Mouse (Mus musculus): ENCODE data around the gene Cdyl. TPM values are rescaled to one million over a fixed set of nuclear protein-coding genes. Genes with fewer than 3 reads are reported as not detected.

The Cdyl gene
- total and polyA plus RNA-seq, 2 experiments, result 1.3 to 3.5 TPM

DNA sequence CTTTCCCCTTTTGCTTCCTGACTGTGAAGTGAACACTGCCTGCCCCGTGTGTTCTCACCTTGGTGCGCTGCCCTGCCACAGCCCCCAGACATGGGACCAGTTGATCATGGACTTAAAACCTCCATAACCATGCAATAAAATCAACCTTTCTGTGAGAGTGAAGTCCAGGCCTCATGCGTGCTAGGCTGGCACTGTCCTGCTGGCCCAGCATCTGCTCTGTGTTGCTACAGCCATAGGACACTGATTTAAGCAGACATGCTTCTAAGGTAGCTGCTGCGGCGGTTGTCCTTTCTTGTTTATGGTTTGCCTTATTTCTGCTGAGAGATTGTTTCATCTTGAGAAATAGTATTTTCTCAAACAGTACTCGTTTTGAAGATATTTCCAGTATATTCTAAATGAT lies 191.9 kb downstream of the Cdyl start:
- H3K79me2 ChIP-seq (ENCODE audit: control insufficient read depth, insufficient read depth, low read length), result no peaks in the 10 kb centered on the region
- no peaks in the 10 kb centered on the region for H3K4me1 ChIP-seq (ENCODE audit: control insufficient read depth, insufficient read depth, low read length)
- WGBS, result 97% methylated on average over 6 of the region's 6 CpGs
- peaks cover 2% of the 10 kb centered on the region; the same call in 1 of the 2 replicates for H3K36me3 ChIP-seq (ENCODE audit: control insufficient read depth, insufficient read depth, low read length)
- H3K9ac ChIP-seq (ENCODE audit: low read depth, low read length), result no peak overlapping the region
- no peaks in the 10 kb centered on the region for H3K27me3 ChIP-seq (ENCODE audit: control insufficient read depth, insufficient read depth, low read length)
- H3K4me3 ChIP-seq (ENCODE audit: insufficient read depth, low read depth, low read length), result no peak overlapping the region
- no peak overlapping the region for H3K27ac ChIP-seq (replicated peaks; ENCODE audit: insufficient read depth, low read depth, low read length)
- DNase-seq (ENCODE audit: extremely low read depth, low read depth, low spot score), result no peak
- no peak for TF ChIP-seq CTCF (IDR thresholded peaks at IDR 0.05; ENCODE audit: low read depth, low read length)
- TF ChIP-seq POLR2A (IDR thresholded peaks at IDR 0.05; ENCODE audit: extremely low read depth, insufficient read depth, low read length), result no peak

DNA sequence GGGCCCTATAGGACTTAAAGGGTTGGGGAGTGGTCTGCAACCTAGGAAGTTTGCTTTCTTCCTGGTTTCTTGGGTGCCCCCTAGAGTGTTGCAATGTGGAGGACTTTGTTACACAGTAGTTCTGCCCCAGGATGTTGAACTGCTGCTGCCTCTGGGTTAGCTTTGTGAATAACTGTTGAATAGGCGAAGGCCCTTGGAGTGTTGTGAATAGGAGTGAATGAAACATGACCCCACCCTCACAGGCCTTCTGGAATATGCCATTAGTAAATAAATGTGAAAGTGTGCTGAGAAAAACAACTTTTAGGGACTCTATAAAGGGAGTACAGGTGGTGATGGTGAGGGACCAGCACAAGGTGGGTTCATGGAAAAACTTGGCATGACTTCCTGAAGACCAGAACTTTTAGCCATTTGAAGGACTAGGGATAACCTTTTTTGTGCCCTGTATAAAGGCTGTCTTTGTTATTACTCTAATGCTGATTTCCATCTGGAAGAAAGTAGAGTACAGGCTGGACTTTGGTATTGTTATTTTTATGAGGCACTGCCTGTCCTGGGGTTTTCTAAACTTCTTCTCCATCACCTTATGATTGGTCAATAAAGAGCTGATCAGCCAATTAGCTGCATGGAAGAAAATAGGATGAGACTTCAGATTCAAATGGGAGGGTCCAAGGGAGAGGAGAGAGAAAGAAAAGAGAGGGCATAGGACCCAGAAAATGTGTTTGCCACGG lies 193.4 kb downstream of the Cdyl start:
- no peak overlapping the region for H3K4me3 ChIP-seq (ENCODE audit: insufficient read depth, low read depth, low read length)
- 97% methylated on average over 2 of the region's 2 CpGs for WGBS
- H3K36me3 ChIP-seq (ENCODE audit: control insufficient read depth, insufficient read depth, low read length), result peaks cover 2% of the 10 kb centered on the region; the same call in 1 of the 2 replicates
- DNase-seq (ENCODE audit: extremely low read depth, low read depth, low spot score), result no peak
- H3K4me1 ChIP-seq (ENCODE audit: control insufficient read depth, insufficient read depth, low read length), result no peaks in the 10 kb centered on the region
- H3K27me3 ChIP-seq (ENCODE audit: control insufficient read depth, insufficient read depth, low read length), result no peaks in the 10 kb centered on the region
- H3K27ac ChIP-seq (replicated peaks; ENCODE audit: insufficient read depth, low read depth, low read length), result no peak overlapping the region
- TF ChIP-seq CTCF (IDR thresholded peaks at IDR 0.05; ENCODE audit: low read depth, low read length) (no peak), POLR2A (IDR thresholded peaks at IDR 0.05; ENCODE audit: extremely low read depth, insufficient read depth, low read length) (no peak)
- no peak overlapping the region for H3K9ac ChIP-seq (ENCODE audit: low read depth, low read length)
- H3K79me2 ChIP-seq (ENCODE audit: control insufficient read depth, insufficient read depth, low read length), result no peaks in the 10 kb centered on the region

DNA sequence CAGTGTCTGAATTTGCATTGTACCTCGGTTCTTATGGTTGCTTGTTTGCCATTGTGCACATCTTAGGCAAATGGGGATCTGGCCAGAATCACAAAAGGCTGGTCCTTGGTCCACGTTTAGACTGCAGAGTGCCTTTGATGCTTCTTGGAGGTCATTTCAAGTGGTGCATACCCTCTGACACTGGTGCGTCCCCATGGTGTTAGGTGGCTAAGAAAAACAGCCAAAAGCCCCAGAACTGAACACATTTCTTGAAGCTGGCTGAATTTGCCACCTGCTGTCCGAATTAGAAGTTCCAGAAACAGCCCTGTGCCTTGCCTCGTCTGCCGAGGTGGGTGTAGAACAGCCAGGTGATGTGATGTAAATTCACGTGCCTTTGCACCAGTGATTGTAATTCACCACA lies 197.9 kb downstream of the Cdyl start:
- 95% methylated on average over 7 of the region's 7 CpGs for WGBS
- Histone ChIP-seq H3K27me3 (ENCODE audit: control insufficient read depth, insufficient read depth, low read length) (no peaks in the 10 kb centered on the region), H3K36me3 (ENCODE audit: control insufficient read depth, insufficient read depth, low read length) (peaks cover 7% of the 10 kb centered on the region; the same call in 1 of the 2 replicates), H3K79me2 (ENCODE audit: control insufficient read depth, insufficient read depth, low read length) (no peaks in the 10 kb centered on the region), H3K4me3 (ENCODE audit: insufficient read depth, low read depth, low read length) (no peak overlapping the region), H3K4me1 (ENCODE audit: control insufficient read depth, insufficient read depth, low read length) (no peaks in the 10 kb centered on the region), H3K27ac (replicated peaks; ENCODE audit: insufficient read depth, low read depth, low read length) (no peak overlapping the region), H3K9ac (ENCODE audit: low read depth, low read length) (no peak overlapping the region)
- TF ChIP-seq CTCF (IDR thresholded peaks at IDR 0.05; ENCODE audit: low read depth, low read length), result no peak
- no peak for DNase-seq (ENCODE audit: extremely low read depth, low read depth, low spot score)

DNA sequence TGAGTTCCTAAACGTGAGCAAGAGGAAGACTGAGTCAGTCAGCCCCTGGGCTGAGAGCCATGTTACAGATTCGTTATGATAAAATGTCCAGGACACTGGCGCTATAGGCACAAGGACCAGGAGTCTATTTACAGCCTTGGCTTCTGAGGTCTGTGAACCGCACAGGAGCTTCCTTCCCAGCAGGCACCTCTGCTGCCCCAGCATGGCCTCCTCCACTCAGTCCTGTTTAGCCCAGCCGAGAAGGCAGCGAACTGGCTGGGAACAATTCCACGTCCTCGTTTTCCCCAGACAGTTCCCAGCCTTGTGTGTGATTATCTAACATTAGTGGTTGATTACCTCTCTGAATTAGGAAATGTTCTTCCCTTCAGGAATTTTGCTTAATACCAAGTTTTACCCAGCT lies 201.3 kb downstream of the Cdyl start:
- H3K9ac ChIP-seq (ENCODE audit: low read depth, low read length), result no peak overlapping the region
- 70% methylated on average over 8 of the region's 8 CpGs for WGBS
- no peaks in the 10 kb centered on the region for H3K79me2 ChIP-seq (ENCODE audit: control insufficient read depth, insufficient read depth, low read length)
- no peak for DNase-seq (ENCODE audit: extremely low read depth, low read depth, low spot score)
- peaks cover 9% of the 10 kb centered on the region for H3K36me3 ChIP-seq (ENCODE audit: control insufficient read depth, insufficient read depth, low read length)
- H3K4me3 ChIP-seq (ENCODE audit: insufficient read depth, low read depth, low read length), result no peak overlapping the region
- H3K4me1 ChIP-seq (ENCODE audit: control insufficient read depth, insufficient read depth, low read length), result no peaks in the 10 kb centered on the region
- TF ChIP-seq CTCF (IDR thresholded peaks at IDR 0.05; ENCODE audit: low read depth, low read length) (no peak), POLR2A (IDR thresholded peaks at IDR 0.05; ENCODE audit: extremely low read depth, insufficient read depth, low read length) (no peak)
- no peak overlapping the region for H3K27ac ChIP-seq (replicated peaks; ENCODE audit: insufficient read depth, low read depth, low read length)
- H3K27me3 ChIP-seq (ENCODE audit: control insufficient read depth, insufficient read depth, low read length), result no peaks in the 10 kb centered on the region

DNA sequence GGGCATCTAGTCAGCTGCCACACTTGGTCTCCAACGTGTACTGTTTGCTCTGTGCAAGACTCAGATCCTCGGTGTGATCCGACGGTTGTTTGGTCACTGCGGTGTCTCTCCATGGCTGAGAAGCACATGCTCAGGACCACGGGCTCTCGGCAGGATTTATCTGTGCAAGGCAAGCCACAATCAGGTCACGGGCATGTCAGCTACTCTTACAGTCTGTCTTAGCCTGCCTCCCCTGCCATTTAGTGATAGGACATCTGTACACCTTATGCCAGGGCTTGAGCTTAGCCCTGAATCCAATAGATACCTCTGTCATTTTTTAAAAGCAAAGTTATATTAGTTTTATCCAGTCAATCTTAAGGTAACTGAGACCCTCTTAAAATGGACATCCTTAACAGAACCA lies 211.0 kb downstream of the Cdyl start:
- WGBS, result 91% methylated on average over 8 of the region's 8 CpGs
- no peak for DNase-seq (ENCODE audit: extremely low read depth, low read depth, low spot score)
- H3K9ac ChIP-seq (ENCODE audit: low read depth, low read length), result no peak overlapping the region

DNA sequence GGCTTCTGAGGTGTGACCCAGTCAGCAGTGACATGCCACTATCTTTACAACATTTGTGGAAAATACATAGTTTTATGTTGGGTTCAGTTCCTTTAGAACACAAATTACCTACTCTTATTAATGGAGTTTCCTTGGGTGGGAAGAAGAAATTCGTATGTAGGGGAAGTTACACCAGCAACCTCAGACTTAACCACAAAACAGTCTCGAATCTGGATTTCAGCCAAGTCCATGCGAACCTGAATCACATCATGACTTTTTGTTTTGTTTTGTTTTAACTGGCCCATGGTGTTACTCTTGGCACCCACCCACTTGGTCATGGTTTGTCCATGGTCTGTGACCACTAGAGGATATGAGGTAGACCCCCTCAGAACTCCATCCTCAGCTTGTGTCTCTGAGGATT lies 211.5 kb downstream of the Cdyl start:
- DNase-seq (ENCODE audit: extremely low read depth, low read depth, low spot score), result no peak
- H3K36me3 ChIP-seq (ENCODE audit: control insufficient read depth, insufficient read depth, low read length), result no peaks in the 10 kb centered on the region
- H3K27ac ChIP-seq (replicated peaks; ENCODE audit: insufficient read depth, low read depth, low read length), result no peak overlapping the region
- TF ChIP-seq CTCF (IDR thresholded peaks at IDR 0.05; ENCODE audit: low read depth, low read length) (no peak), POLR2A (IDR thresholded peaks at IDR 0.05; ENCODE audit: extremely low read depth, insufficient read depth, low read length) (no peak)
- H3K4me1 ChIP-seq (ENCODE audit: control insufficient read depth, insufficient read depth, low read length), result no peaks in the 10 kb centered on the region
- H3K79me2 ChIP-seq (ENCODE audit: control insufficient read depth, insufficient read depth, low read length), result no peaks in the 10 kb centered on the region
- no peak overlapping the region for H3K9ac ChIP-seq (ENCODE audit: low read depth, low read length)
- no peak overlapping the region for H3K4me3 ChIP-seq (ENCODE audit: insufficient read depth, low read depth, low read length)
- no peaks in the 10 kb centered on the region for H3K27me3 ChIP-seq (ENCODE audit: control insufficient read depth, insufficient read depth, low read length)
- WGBS, result 77% methylated on average over 3 of the region's 3 CpGs

More for the DNA sequence above, 211.0 kb downstream of the Cdyl start:
- H3K79me2 ChIP-seq (ENCODE audit: control insufficient read depth, insufficient read depth, low read length), result no peaks in the 10 kb centered on the region
- no peak overlapping the region for H3K27ac ChIP-seq (replicated peaks; ENCODE audit: insufficient read depth, low read depth, low read length)
- no peaks in the 10 kb centered on the region for H3K36me3 ChIP-seq (ENCODE audit: control insufficient read depth, insufficient read depth, low read length)
- H3K4me1 ChIP-seq (ENCODE audit: control insufficient read depth, insufficient read depth, low read length), result no peaks in the 10 kb centered on the region
- H3K27me3 ChIP-seq (ENCODE audit: control insufficient read depth, insufficient read depth, low read length), result no peaks in the 10 kb centered on the region
- H3K4me3 ChIP-seq (ENCODE audit: insufficient read depth, low read depth, low read length), result no peak overlapping the region
- TF ChIP-seq CTCF (IDR thresholded peaks at IDR 0.05; ENCODE audit: low read depth, low read length), result no peak
- TF ChIP-seq POLR2A (IDR thresholded peaks at IDR 0.05; ENCODE audit: extremely low read depth, insufficient read depth, low read length), result no peak
